In genomic region chr11:69980196-69981140, GRCm38 (mm10) we compare ENCODE assay signal across 8 mouse cellular contexts. TPM values are rescaled to one million over a fixed set of nuclear protein-coding genes. Genes with fewer than 3 reads are reported as not detected.
DNase-seq lines count a peak whose midpoint lies in the region; ATAC-seq and TF ChIP-seq lines count a peak whose summit lies in the region.

No protein-coding gene starts in this region.

- peak; percentile 77 to 90 for DNase-seq in CD8-positive naive resting alpha-beta T cell, adult 2 months (ENCODE audit: low read depth in 2 of 2, low spot score in 2 of 2)
- DNase-seq in c-Kit-positive CD71-negative TER-119-negative erythroid progenitor cells, embryonic 14.5 days (ENCODE audit: low read depth), result peak; percentile 98
- peak; percentile 99 for DNase-seq in forebrain, embryonic 10.5 days (ENCODE audit: extremely low spot score, low spot score)
- peak; percentile 96 to 97 for DNase-seq in kidney, postnatal 25 days
- DNase-seq in liver, embryonic 14.5 days (ENCODE audit: low read depth in 3 of 3, low spot score in 3 of 3), result peak; percentile 97 to 98 (median 97)
- peak; percentile 99 for DNase-seq in neural tube, embryonic 11.5 days (ENCODE audit: low spot score)
- peak; percentile 99 for DNase-seq in stomach, postnatal 0 days (ENCODE audit: low spot score)

- H3K4me1 ChIP-seq in forebrain, embryonic 10.5 days, result peaks cover 38% of the 10 kb centered on the region
- peaks cover 31% of the 10 kb centered on the region for H3K4me1 ChIP-seq in heart, embryonic 15.5 days (replicated peaks)
- peaks cover 15 to 18% of the 10 kb centered on the region in 2 experiments for H3K4me1 ChIP-seq in liver, embryonic 14.5 days (replicated peaks; ENCODE audit: control insufficient read depth in 2 of 2, insufficient read depth in 2 of 2, low read length in 1 of 2)
- peaks cover 8% of the 10 kb centered on the region for H3K4me1 ChIP-seq in neural tube, embryonic 11.5 days (ENCODE audit: control insufficient read depth, insufficient read depth, low read length)
- H3K4me1 ChIP-seq in stomach, postnatal 0 days (replicated peaks; ENCODE audit: control insufficient read depth, insufficient read depth), result no peaks in the 10 kb centered on the region; the same call in 1 of the 2 replicates

- no peak for TF ChIP-seq CTCF in liver, embryonic 14.5 days (IDR thresholded peaks at IDR 0.05; ENCODE audit: low read depth)
- TF ChIP-seq CTCF in stomach, postnatal 0 days (IDR thresholded peaks at IDR 0.05; ENCODE audit: low read depth), result 0 out of 2 replicates have a peak, but pooled peaks have one; percentile 12

- no peaks in the 10 kb centered on the region for H3K9me3 ChIP-seq in forebrain, embryonic 10.5 days
- no peaks in the 10 kb centered on the region for H3K9me3 ChIP-seq in heart, embryonic 15.5 days (replicated peaks)
- H3K9me3 ChIP-seq in liver, embryonic 14.5 days (ENCODE audit: control insufficient read depth, low read length), result no peaks in the 10 kb centered on the region
- H3K9me3 ChIP-seq in neural tube, embryonic 11.5 days (ENCODE audit: control insufficient read depth, low read length), result no peaks in the 10 kb centered on the region
- H3K9me3 ChIP-seq in stomach, postnatal 0 days (ENCODE audit: control insufficient read depth, low read length), result no peaks in the 10 kb centered on the region

- H3K4me2 ChIP-seq in heart, embryonic 15.5 days, result peak overlapping the region; percentile 89
- peak overlapping the region; percentile 95 for H3K4me2 ChIP-seq in liver, embryonic 14.5 days (ENCODE audit: low read depth)
- peak overlapping the region; percentile 84 for H3K4me2 ChIP-seq in neural tube, embryonic 11.5 days (ENCODE audit: low read depth)
- peak overlapping the region; percentile 91 for H3K4me2 ChIP-seq in stomach, postnatal 0 days (replicated peaks; ENCODE audit: low read depth)

- H3K27ac ChIP-seq in forebrain, embryonic 10.5 days, result peak overlapping the region; percentile 99
- H3K27ac ChIP-seq in heart, embryonic 15.5 days, result peak overlapping the region; percentile 100
- peak overlapping the region; percentile 89 for H3K27ac ChIP-seq in liver, embryonic 14.5 days
- H3K27ac ChIP-seq in neural tube, embryonic 11.5 days (ENCODE audit: low read depth, low read length), result peak overlapping the region; percentile 97
- H3K27ac ChIP-seq in stomach, postnatal 0 days (replicated peaks), result peak overlapping the region; percentile 98

- no peaks in the 10 kb centered on the region for H3K27me3 ChIP-seq in forebrain, embryonic 10.5 days (ENCODE audit: poor library complexity, severe bottlenecking)
- H3K27me3 ChIP-seq in heart, embryonic 15.5 days, result no peaks in the 10 kb centered on the region
- no peaks in the 10 kb centered on the region for H3K27me3 ChIP-seq in liver, embryonic 14.5 days (ENCODE audit: control insufficient read depth, insufficient read depth, low read length)
- no peaks in the 10 kb centered on the region for H3K27me3 ChIP-seq in neural tube, embryonic 11.5 days (ENCODE audit: control insufficient read depth, insufficient read depth, low read length)
- no peaks in the 10 kb centered on the region for H3K27me3 ChIP-seq in stomach, postnatal 0 days (ENCODE audit: control insufficient read depth, insufficient read depth, low read length)

- peak overlapping the region; percentile 99 for H3K4me3 ChIP-seq in forebrain, embryonic 10.5 days
- H3K4me3 ChIP-seq in heart, embryonic 15.5 days, result peak overlapping the region; percentile 98
- peak overlapping the region; percentile 97 to 98 for H3K4me3 ChIP-seq in liver, embryonic 14.5 days (ENCODE audit: insufficient read depth in 1 of 2, low read depth in 2 of 2, low read length in 2 of 2)
- peak overlapping the region; percentile 86 for H3K4me3 ChIP-seq in neural tube, embryonic 11.5 days (ENCODE audit: low read depth, low read length)
- peak overlapping the region; percentile 97 for H3K4me3 ChIP-seq in stomach, postnatal 0 days (ENCODE audit: low read depth, low read length)

- under 1% methylated on average over 39 of the region's 60 CpGs for WGBS in forebrain, embryonic 10.5 days
- under 1% methylated on average over 59 of the region's 60 CpGs for WGBS in heart, embryonic 15.5 days
- WGBS in liver, embryonic 14.5 days (ENCODE audit: insufficient replicate concordance), result under 1% methylated on average over 52 of the region's 60 CpGs
- under 1% methylated on average over 51 of the region's 60 CpGs for WGBS in neural tube, embryonic 11.5 days
- WGBS in stomach, postnatal 0 days, result under 1% methylated on average over 36 of the region's 60 CpGs

- H3K36me3 ChIP-seq in forebrain, embryonic 10.5 days (replicated peaks), result peaks cover 66% of the 10 kb centered on the region
- peaks cover 36% of the 10 kb centered on the region for H3K36me3 ChIP-seq in heart, embryonic 15.5 days
- H3K36me3 ChIP-seq in liver, embryonic 14.5 days (replicated peaks; ENCODE audit: control insufficient read depth, insufficient read depth, low read depth), result peaks cover 22% of the 10 kb centered on the region
- H3K36me3 ChIP-seq in neural tube, embryonic 11.5 days (ENCODE audit: control insufficient read depth, insufficient read depth, low read length), result peaks cover 13% of the 10 kb centered on the region
- H3K36me3 ChIP-seq in stomach, postnatal 0 days (ENCODE audit: control insufficient read depth, insufficient read depth, low read length), result peaks cover 7% of the 10 kb centered on the region; the same call in 1 of the 2 replicates

- ATAC-seq in heart, embryonic 15.5 days (replicated peaks; ENCODE audit: insufficient number of reproducible peaks, insufficient read depth, low FRiP score, low read depth), result peak; percentile 97
- peak; percentile 91 for ATAC-seq in liver, embryonic 14.5 days (ENCODE audit: insufficient read depth)
- peak; percentile 87 for ATAC-seq in neural tube, embryonic 11.5 days (ENCODE audit: insufficient read depth, low FRiP score, low TSS enrichment)
- peak; percentile 95 for ATAC-seq in stomach, postnatal 0 days (ENCODE audit: low FRiP score, low TSS enrichment)

- peak overlapping the region; percentile 100 for H3K9ac ChIP-seq in heart, embryonic 15.5 days
- peak overlapping the region; percentile 98 for H3K9ac ChIP-seq in liver, embryonic 14.5 days (replicated peaks)
- peak overlapping the region; percentile 90 for H3K9ac ChIP-seq in neural tube, embryonic 11.5 days (ENCODE audit: low read length)
- H3K9ac ChIP-seq in stomach, postnatal 0 days (ENCODE audit: low read length), result peak overlapping the region; percentile 97

- peak; percentile 3; the same call in 1 of the 2 replicates for TF ChIP-seq EP300 in liver, embryonic 14.5 days (IDR thresholded peaks at IDR 0.05; ENCODE audit: low read depth)
- TF ChIP-seq EP300 in stomach, postnatal 0 days (optimal IDR thresholded peaks at IDR 0.05), result peak; percentile 71

RNA-seq across cellular contexts. Expression of gene Ctdnep1, which starts 0.5 kb away (rescaled TPM):
- polyA plus RNA-seq in forebrain, embryonic 10.5 days (2016; fragmentation: Nextera tagmentation; extraction: Ambion mirVana), result 21.5 and 23.4 TPM in 2 replicates
- 19.9 and 21.6 TPM in 2 replicates for polyA plus RNA-seq in heart, embryonic 15.5 days (2015; fragmentation: Nextera tagmentation; extraction: Ambion mirVana)
- polyA plus RNA-seq in liver, embryonic 14.5 days (2012; rRNA removed), result 23.6 and 32.3 TPM in 2 replicates
- 9.7 and 10.7 TPM in 2 replicates for polyA plus RNA-seq in liver, embryonic 14.5 days (2014; fragmentation: Nextera tagmentation; extraction: Ambion mirVana)
- polyA plus RNA-seq in neural tube, embryonic 11.5 days (2014; fragmentation: Nextera tagmentation; extraction: Ambion mirVana), result 21.5 and 23.3 TPM in 2 replicates
- polyA plus RNA-seq in stomach, postnatal 0 days (2015; fragmentation: Nextera tagmentation; extraction: Ambion mirVana), result 13.1 and 14.9 TPM in 2 replicates

RNA-seq across cellular contexts. Expression of gene Elp5, which starts 1.8 kb away (rescaled TPM):
- polyA plus RNA-seq in forebrain, embryonic 10.5 days (2016; fragmentation: Nextera tagmentation; extraction: Ambion mirVana), result 159 TPM in 2 replicates
- 97.8 and 99.6 TPM in 2 replicates for polyA plus RNA-seq in heart, embryonic 15.5 days (2015; fragmentation: Nextera tagmentation; extraction: Ambion mirVana)
- polyA plus RNA-seq in liver, embryonic 14.5 days (2012; rRNA removed), result 44.0 and 46.1 TPM in 2 replicates
- 70.2 and 74.0 TPM in 2 replicates for polyA plus RNA-seq in liver, embryonic 14.5 days (2014; fragmentation: Nextera tagmentation; extraction: Ambion mirVana)
- polyA plus RNA-seq in neural tube, embryonic 11.5 days (2014; fragmentation: Nextera tagmentation; extraction: Ambion mirVana), result 149 and 168 TPM in 2 replicates
- polyA plus RNA-seq in stomach, postnatal 0 days (2015; fragmentation: Nextera tagmentation; extraction: Ambion mirVana), result 73.1 and 73.4 TPM in 2 replicates

RNA-seq across cellular contexts. Expression of gene Gabarap, which starts 10.5 kb away (rescaled TPM):
- polyA plus RNA-seq in forebrain, embryonic 10.5 days (2016; fragmentation: Nextera tagmentation; extraction: Ambion mirVana), result 318 and 331 TPM in 2 replicates
- polyA plus RNA-seq in heart, embryonic 15.5 days (2015; fragmentation: Nextera tagmentation; extraction: Ambion mirVana), result 402 and 455 TPM in 2 replicates
- 134 and 140 TPM in 2 replicates for polyA plus RNA-seq in liver, embryonic 14.5 days (2012; rRNA removed)
- polyA plus RNA-seq in liver, embryonic 14.5 days (2014; fragmentation: Nextera tagmentation; extraction: Ambion mirVana), result 296 and 300 TPM in 2 replicates
- polyA plus RNA-seq in neural tube, embryonic 11.5 days (2014; fragmentation: Nextera tagmentation; extraction: Ambion mirVana), result 530 and 552 TPM in 2 replicates
- polyA plus RNA-seq in stomach, postnatal 0 days (2015; fragmentation: Nextera tagmentation; extraction: Ambion mirVana), result 536 and 544 TPM in 2 replicates

RNA-seq across cellular contexts. Expression of gene Phf23, which starts 15.1 kb away (rescaled TPM):
- 94.5 and 96.2 TPM in 2 replicates for polyA plus RNA-seq in forebrain, embryonic 10.5 days (2016; fragmentation: Nextera tagmentation; extraction: Ambion mirVana)
- polyA plus RNA-seq in heart, embryonic 15.5 days (2015; fragmentation: Nextera tagmentation; extraction: Ambion mirVana), result 38.4 and 42.4 TPM in 2 replicates
- polyA plus RNA-seq in liver, embryonic 14.5 days (2012; rRNA removed), result 10.8 and 14.8 TPM in 2 replicates
- 11.9 and 12.1 TPM in 2 replicates for polyA plus RNA-seq in liver, embryonic 14.5 days (2014; fragmentation: Nextera tagmentation; extraction: Ambion mirVana)
- 54.4 and 57.6 TPM in 2 replicates for polyA plus RNA-seq in neural tube, embryonic 11.5 days (2014; fragmentation: Nextera tagmentation; extraction: Ambion mirVana)
- polyA plus RNA-seq in stomach, postnatal 0 days (2015; fragmentation: Nextera tagmentation; extraction: Ambion mirVana), result 34.4 and 38.5 TPM in 2 replicates

RNA-seq across cellular contexts. Expression of gene Cldn7, which starts 15.9 kb away (rescaled TPM):
- 19.7 and 21.9 TPM in 2 replicates for polyA plus RNA-seq in forebrain, embryonic 10.5 days (2016; fragmentation: Nextera tagmentation; extraction: Ambion mirVana)
- polyA plus RNA-seq in heart, embryonic 15.5 days (2015; fragmentation: Nextera tagmentation; extraction: Ambion mirVana), result 3.8 and 13.9 TPM in 2 replicates
- 2.0 and 4.0 TPM in 2 replicates for polyA plus RNA-seq in liver, embryonic 14.5 days (2012; rRNA removed)
- polyA plus RNA-seq in liver, embryonic 14.5 days (2014; fragmentation: Nextera tagmentation; extraction: Ambion mirVana), result 2.2 TPM in 2 replicates
- 5.3 and 5.9 TPM in 2 replicates for polyA plus RNA-seq in neural tube, embryonic 11.5 days (2014; fragmentation: Nextera tagmentation; extraction: Ambion mirVana)
- polyA plus RNA-seq in stomach, postnatal 0 days (2015; fragmentation: Nextera tagmentation; extraction: Ambion mirVana), result 119 and 125 TPM in 2 replicates

Comparison
In these comparisons a context has a peak if more than half of its experiments do, and no peak if none do; other contexts are left out.
1. Peak in every context shown above with its lines: DNase-seq, ATAC-seq, H3K4me3 ChIP-seq and H3K27ac ChIP-seq.